Mouse (Mus musculus) limb, embryonic 14.5 days (tissue): Measurements from ENCODE around the gene Syt12. TPM values are rescaled to one million over a fixed set of nuclear protein-coding genes. Genes with fewer than 3 reads are reported as not detected.

Experiments used
- ATAC-seq: fragments of 200-750 bp; cut with Nextera tagmentation; 2 replicates; pipeline ENCODE4 v1.8.0; 2017; ENCODE audit warnings: low read depth, moderate number of reproducible peaks, moderate TSS enrichment; ENCODE audit not compliant: low FRiP score
- DNase-seq: peaks from one replicate; pipeline ENCODE4 v3.0.0-alpha.2; 2015; ENCODE audit warnings: low spot score
- H3K27ac ChIP-seq: fragments of 300-500 bp; sonication (generic); replicated peaks from 2 replicates; pipeline ENCODE4 v1.5.1; 2014; ENCODE audit warnings: low read depth, mild to moderate bottlenecking, low read length, moderate library complexity, mixed read lengths
- H3K27me3 ChIP-seq: fragments of 300-500 bp; sonication (generic); 2 replicates; pipeline ENCODE4 v1.6.1; 2014; ENCODE audit warnings: low read length, mixed read lengths; ENCODE audit not compliant: control insufficient read depth, insufficient read depth
- H3K36me3 ChIP-seq: fragments of 300-500 bp; sonication (generic); 2 replicates; pipeline ENCODE4 v1.6.1; 2014; ENCODE audit warnings: mild to moderate bottlenecking, low read length, moderate library complexity, mixed read lengths; ENCODE audit not compliant: control insufficient read depth, insufficient read depth
- H3K4me1 ChIP-seq: fragments of 300-500 bp; sonication (generic); 2 replicates; pipeline ENCODE4 v1.6.1; 2014; ENCODE audit warnings: antibody characterized with exemption, low read length, mixed read lengths; ENCODE audit not compliant: control insufficient read depth, insufficient read depth
- H3K4me2 ChIP-seq: fragments of 300-500 bp; sonication (generic); replicated peaks from 2 replicates; pipeline ENCODE4 v1.6.1; 2014; ENCODE audit warnings: low read depth, mild to moderate bottlenecking, low read length, moderate library complexity; ENCODE audit not compliant: severe bottlenecking
- H3K4me3 ChIP-seq: fragments of 300-500 bp; sonication (generic); replicated peaks from 2 replicates; pipeline ENCODE4 v1.5.1; 2014; ENCODE audit warnings: low read length
- H3K9ac ChIP-seq: fragments of 300-500 bp; sonication (generic); 2 replicates; pipeline ENCODE4 v1.6.1; 2014; ENCODE audit warnings: mild to moderate bottlenecking, low read depth, low read length, moderate library complexity; ENCODE audit not compliant: severe bottlenecking
- H3K9me3 ChIP-seq: fragments of 300-500 bp; sonication (generic); 2 replicates; pipeline ENCODE4 v1.6.1; 2016; ENCODE audit warnings: low read length; ENCODE audit not compliant: control insufficient read depth
- POLR2A ChIP-seq: fragments of 200-500 bp; IDR thresholded peaks from 2 replicates; pipeline ENCODE4 v1.8.0; 2012; ENCODE audit warnings: inconsistent platforms, mild to moderate bottlenecking, moderate library complexity, borderline replicate concordance; ENCODE audit not compliant: insufficient read depth, insufficient read length; ENCODE audit errors: extremely low read depth
- whole genome bisulfite sequencing: fragments of 180-500 bp; shearing (Covaris S2); extraction: QIAGEN DNeasy Blood & Tissue Kit; methylation state at CpG from one replicate; pipeline ENCODE4 v1.1.7; 2014; 5-methylcytosine and 5-hydroxymethylcytosine counted together
- polyA plus RNA-seq, 2 experiments: library from polyadenylated mRNA; depleted of rRNA in 1 of 2; stranded (reverse) in 1 of 2; unstranded in 1 of 2; fragments of >200 nt; fragmentation: Nextera tagmentation in 1 of 2; extraction: Ambion mirVana in 1 of 2; gene quantifications; 2 replicates each; pipeline versions ENCODE4 v1.2.1 to v1.2.3; 2012 to 2014

Gene Syt12
- polyA plus RNA-seq, 2 experiments: 0.21 to 0.41 TPM

DNA sequence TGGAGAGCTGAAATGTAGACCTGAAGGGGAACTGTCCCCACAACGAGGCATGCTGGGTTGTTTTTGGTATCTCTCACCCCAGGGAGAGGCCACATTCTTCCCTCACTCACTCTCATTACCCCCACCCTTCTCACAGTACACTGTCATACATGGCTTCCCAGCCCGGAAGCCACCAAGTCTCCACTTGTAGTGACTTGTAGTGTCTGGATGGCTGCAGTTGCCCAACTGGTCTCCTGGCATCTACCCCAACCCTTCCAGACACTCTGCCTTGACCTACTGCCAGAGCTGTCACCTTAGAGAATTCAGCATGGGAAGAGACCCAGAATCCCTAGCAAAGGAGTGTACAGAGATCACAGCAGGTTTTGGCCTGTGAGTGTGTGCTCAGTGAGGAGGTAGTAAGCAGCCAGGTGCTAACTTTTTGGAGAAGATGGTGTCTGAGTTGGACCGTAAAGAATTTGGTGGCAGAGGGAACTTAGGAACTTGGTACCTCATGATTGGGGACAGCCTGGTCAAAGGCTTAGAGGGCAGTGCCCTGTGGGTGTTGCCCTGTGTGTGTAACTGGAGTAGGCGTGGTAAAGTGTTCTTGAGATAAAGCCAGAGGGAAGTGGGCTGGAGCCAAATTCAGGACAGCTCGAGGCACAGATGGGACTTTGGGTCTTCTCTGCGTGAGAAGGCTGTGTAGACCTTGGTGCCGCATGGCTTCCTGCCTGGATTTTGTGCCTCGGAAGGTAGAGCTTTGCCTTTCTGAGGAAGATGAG is 56.9 kb downstream of the Syt12 start:
- no peak overlapping the region for H3K9ac ChIP-seq
- no peak for TF ChIP-seq POLR2A
- WGBS: 81% methylated on average over 8 of the region's 8 CpGs
- no peak overlapping the region for H3K27ac ChIP-seq
- H3K4me3 ChIP-seq: no peak overlapping the region
- DNase-seq: no peak
- ATAC-seq: no peak
- H3K4me1 ChIP-seq: no peaks in the 10 kb centered on the region
- no peaks in the 10 kb centered on the region; the same call in 1 of the 2 replicates for H3K9me3 ChIP-seq
- H3K4me2 ChIP-seq: no peak overlapping the region
- H3K27me3 ChIP-seq: no peaks in the 10 kb centered on the region
- peaks cover 20% of the 10 kb centered on the region for H3K36me3 ChIP-seq

DNA sequence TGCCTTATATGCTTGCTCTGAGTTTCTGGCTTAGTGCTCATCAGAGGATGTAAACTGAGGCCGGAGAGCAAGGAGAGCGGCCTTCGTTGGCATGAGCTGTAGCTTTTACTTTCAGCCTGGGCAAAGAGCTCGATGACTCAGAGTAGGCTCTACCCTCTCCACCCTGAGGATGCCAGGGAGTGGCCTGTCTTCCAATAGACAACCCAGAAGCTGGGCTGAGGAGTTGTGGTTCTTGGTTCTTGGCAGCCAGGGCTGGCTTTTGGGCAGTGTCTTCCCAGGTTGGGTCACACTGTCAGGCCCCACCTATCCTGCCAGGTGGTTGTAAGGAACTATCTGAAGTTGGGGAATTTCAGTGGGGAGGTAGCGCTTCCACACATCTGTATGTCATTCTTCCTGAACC is 57.5 kb downstream of the Syt12 start:
- H3K27me3 ChIP-seq: no peaks in the 10 kb centered on the region
- H3K9ac ChIP-seq: no peak overlapping the region
- WGBS: 97% methylated on average over 5 of the region's 5 CpGs
- DNase-seq (no peak), ATAC-seq (no peak)
- H3K4me3 ChIP-seq: no peak overlapping the region
- peaks cover 14% of the 10 kb centered on the region for H3K36me3 ChIP-seq
- H3K9me3 ChIP-seq: no peaks in the 10 kb centered on the region; the same call in 1 of the 2 replicates
- no peak for TF ChIP-seq POLR2A
- no peak overlapping the region for H3K27ac ChIP-seq
- H3K4me2 ChIP-seq: no peak overlapping the region
- H3K4me1 ChIP-seq: no peaks in the 10 kb centered on the region

DNA sequence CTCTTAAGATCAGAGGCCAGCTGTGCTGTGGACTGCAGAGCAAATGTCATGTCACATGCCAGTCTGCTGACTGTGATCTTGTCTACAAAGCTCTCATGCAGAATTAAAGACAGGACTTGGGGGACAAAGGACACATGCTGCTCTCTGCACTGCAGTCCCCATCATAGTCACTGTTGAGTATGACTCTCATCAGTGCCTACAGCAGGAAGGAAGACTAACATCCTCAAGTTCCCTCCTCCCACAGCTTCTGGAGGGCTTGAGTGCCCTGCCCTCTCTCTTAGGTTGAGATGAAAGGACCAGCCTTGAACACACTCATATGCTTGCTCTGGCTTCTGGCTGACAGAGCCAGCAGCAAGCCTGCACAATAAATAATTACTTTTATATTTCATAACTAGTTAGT is 59.5 kb downstream of the Syt12 start:
- Histone ChIP-seq H3K4me3 (no peak overlapping the region), H3K9ac (no peak overlapping the region), H3K27me3 (no peaks in the 10 kb centered on the region), H3K27ac (no peak overlapping the region), H3K4me1 (no peaks in the 10 kb centered on the region), H3K4me2 (no peak overlapping the region), H3K36me3 (no peaks in the 10 kb centered on the region), H3K9me3 (no peaks in the 10 kb centered on the region; the same call in 1 of the 2 replicates)
- DNase-seq (no peak), ATAC-seq (no peak)
- no peak for TF ChIP-seq POLR2A

DNA sequence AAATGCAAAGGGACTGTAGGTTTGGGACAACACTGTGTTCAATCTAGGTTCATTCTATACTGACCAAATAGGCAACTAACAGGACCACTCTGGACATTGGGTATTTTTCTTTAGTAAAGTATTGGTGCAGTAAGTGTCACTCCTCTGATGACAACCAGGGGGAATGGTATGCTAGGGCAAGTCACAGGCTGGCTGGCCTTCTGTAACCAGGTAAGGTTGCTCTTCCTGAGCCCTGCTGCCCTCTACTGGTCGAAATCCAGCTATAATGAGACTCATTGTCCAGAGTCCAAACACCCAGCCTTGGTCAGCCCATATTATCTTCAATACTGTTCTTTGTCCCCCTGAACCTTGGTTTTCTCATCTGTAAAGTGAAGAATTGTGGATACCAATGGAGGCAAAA is 60.1 kb downstream of the Syt12 start:
- no peaks in the 10 kb centered on the region for H3K27me3 ChIP-seq
- ATAC-seq (no peak), DNase-seq (peak; percentile 63)
- H3K9me3 ChIP-seq: no peaks in the 10 kb centered on the region; the same call in 1 of the 2 replicates
- no peak overlapping the region for H3K9ac ChIP-seq
- TF ChIP-seq POLR2A: no peak
- no peak overlapping the region for H3K4me2 ChIP-seq
- WGBS: 0% methylated on average over 1 of the region's 1 CpGs
- H3K4me3 ChIP-seq: no peak overlapping the region
- H3K4me1 ChIP-seq: no peaks in the 10 kb centered on the region
- no peaks in the 10 kb centered on the region for H3K36me3 ChIP-seq
- H3K27ac ChIP-seq: no peak overlapping the region

DNA sequence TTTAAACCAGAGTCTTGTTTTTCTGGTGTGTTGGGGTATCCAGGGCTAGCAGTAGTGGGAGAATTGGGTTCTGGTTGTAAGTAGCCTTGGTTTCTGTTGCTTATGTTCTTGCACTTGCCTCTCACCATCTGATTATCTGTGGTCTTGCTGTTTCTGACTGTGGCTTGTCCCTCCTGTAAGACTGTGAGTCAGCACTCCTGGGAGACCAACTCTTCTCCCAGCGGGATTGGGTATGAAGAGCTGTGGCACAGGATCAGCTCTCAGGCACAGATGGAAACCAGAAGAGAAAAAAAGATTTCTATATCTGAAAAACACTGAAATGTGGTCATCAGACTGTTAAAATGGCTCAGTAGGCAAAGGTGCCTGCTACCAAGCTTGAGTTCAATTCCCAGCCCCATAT is 62.6 kb downstream of the Syt12 start:
- no peak overlapping the region for H3K27ac ChIP-seq
- no peak overlapping the region for H3K9ac ChIP-seq
- 88% methylated on average over 1 of the region's 1 CpGs for WGBS
- DNase-seq (no peak), ATAC-seq (no peak)
- no peaks in the 10 kb centered on the region for H3K27me3 ChIP-seq
- H3K4me3 ChIP-seq: no peak overlapping the region
- H3K36me3 ChIP-seq: no peaks in the 10 kb centered on the region
- no peaks in the 10 kb centered on the region for H3K9me3 ChIP-seq
- TF ChIP-seq POLR2A: no peak
- no peaks in the 10 kb centered on the region for H3K4me1 ChIP-seq
- no peak overlapping the region for H3K4me2 ChIP-seq
